Mouse (Mus musculus): ENCODE results near the gene Rdh12. TPM values are rescaled to one million over a fixed set of nuclear protein-coding genes. Genes with fewer than 3 reads are reported as not detected.

Rdh12 gene
- polyA plus RNA-seq, 1 experiment from 2014 or later: 2.6 TPM

DNA sequence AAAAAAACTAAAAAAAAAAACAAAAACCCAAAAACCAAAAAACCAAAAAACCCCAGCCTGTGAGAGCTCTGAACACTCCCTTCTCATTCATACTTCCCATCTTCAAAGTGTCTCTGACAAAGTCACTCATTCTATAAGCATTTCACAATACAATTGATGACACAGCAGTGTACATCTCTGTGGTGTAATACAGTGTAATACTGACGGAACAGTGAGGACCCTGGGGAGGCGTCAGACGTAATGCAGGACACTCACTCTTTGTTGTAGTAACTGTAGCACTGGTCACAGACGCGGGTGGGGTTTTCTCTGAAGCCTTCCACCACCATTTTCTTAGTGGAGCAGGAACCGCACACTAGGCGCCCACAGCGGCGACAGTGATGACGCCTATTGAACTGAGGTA, 46.3 kb downstream of the Rdh12 start:
- Histone ChIP-seq H3K4me3 (no peak overlapping the region), H3K9me3 (no peaks in the 10 kb centered on the region), H3K27ac (no peak overlapping the region), H3K4me1 (no peaks in the 10 kb centered on the region), H3K4me2 (no peak overlapping the region), H3K36me3 (peaks cover 81% of the 10 kb centered on the region), H3K27me3 (no peaks in the 10 kb centered on the region), H3K9ac (no peak overlapping the region)
- ATAC-seq (ENCODE audit: insufficient number of reproducible peaks, insufficient read depth, low FRiP score, low TSS enrichment, low read depth): no peak
- 91% methylated on average over 10 of the region's 10 CpGs for whole genome bisulfite sequencing

DNA sequence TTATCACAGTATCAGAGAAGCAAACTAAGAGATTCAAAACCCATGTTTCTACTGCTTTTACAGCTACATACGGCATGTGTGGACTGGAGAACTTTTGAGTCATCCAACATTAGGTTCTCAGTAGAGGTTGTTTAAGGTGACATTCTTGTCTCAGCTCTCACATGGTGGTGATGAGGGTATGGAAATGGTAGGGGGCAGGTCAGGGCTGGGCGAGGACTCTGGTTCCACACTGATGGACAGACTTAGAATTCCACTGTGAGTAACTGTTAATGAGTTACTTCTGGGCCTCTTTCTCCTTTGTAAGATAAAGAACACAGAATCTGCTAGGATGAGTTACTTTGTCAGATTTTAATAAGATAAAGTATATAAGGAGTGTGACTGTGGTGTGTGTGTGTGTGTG, 51.4 kb downstream of the Rdh12 start:
- H3K27ac ChIP-seq: no peak overlapping the region
- H3K36me3 ChIP-seq: peaks cover 74% of the 10 kb centered on the region
- no peak for ATAC-seq (ENCODE audit: insufficient number of reproducible peaks, insufficient read depth, low FRiP score, low TSS enrichment, low read depth)

DNA sequence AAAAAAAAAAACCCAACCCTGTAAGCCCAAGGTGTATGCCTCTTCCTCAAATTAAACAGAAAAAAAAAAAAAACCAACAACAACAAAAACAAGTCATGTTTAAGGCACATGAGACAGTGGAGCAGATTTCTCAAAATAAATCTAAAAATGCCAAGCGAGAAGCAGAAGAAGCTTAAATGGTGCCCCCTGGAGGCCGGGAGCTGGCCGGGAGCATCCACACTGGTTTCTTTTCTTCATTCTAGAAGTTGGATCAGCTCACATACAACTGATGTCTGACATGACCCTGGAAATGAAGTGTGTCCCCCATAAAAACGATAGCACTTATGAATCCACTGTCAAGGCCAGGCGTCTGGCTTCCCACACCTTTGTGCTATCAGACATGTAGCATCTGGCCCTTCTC, 52.3 kb downstream of the Rdh12 start:
- 47% methylated on average over 5 of the region's 5 CpGs for WGBS
- Histone ChIP-seq H3K27me3 (no peaks in the 10 kb centered on the region), H3K27ac (no peak overlapping the region), H3K36me3 (peaks cover 77% of the 10 kb centered on the region), H3K9ac (no peak overlapping the region), H3K4me2 (no peak overlapping the region), H3K9me3 (no peaks in the 10 kb centered on the region), H3K4me1 (no peaks in the 10 kb centered on the region), H3K4me3 (no peak overlapping the region)
- no peak for ATAC-seq (ENCODE audit: insufficient number of reproducible peaks, insufficient read depth, low FRiP score, low TSS enrichment, low read depth)

More for the DNA sequence above, 51.4 kb downstream of the Rdh12 start:
- Histone ChIP-seq H3K4me2 (no peak overlapping the region), H3K9me3 (no peaks in the 10 kb centered on the region), H3K9ac (no peak overlapping the region), H3K4me1 (no peaks in the 10 kb centered on the region), H3K27me3 (no peaks in the 10 kb centered on the region), H3K4me3 (no peak overlapping the region)
- 84% methylated on average over 2 of the region's 2 CpGs for WGBS

Other genes with a start within 250 kb of the Rdh12 start
- gene Tmem229b, start 201.3 kb upstream of the Rdh12 start, polyA plus RNA-seq (2015; fragmentation: Nextera tagmentation; extraction: Ambion mirVana): 6.4 and 8.0 TPM in 2 replicates
- gene Plekhh1, start 179.8 kb upstream of the Rdh12 start, polyA plus RNA-seq (2015; fragmentation: Nextera tagmentation; extraction: Ambion mirVana): 1.7 TPM in 2 replicates
- 36.5 and 37.6 TPM in 2 replicates for gene Pigh, start 119.3 kb upstream of the Rdh12 start, polyA plus RNA-seq (2015; fragmentation: Nextera tagmentation; extraction: Ambion mirVana)
- 4.9 and 6.1 TPM in 2 replicates for gene Arg2, start 78.1 kb upstream of the Rdh12 start, polyA plus RNA-seq (2015; fragmentation: Nextera tagmentation; extraction: Ambion mirVana)
- gene Vti1b, start 36.2 kb upstream of the Rdh12 start, polyA plus RNA-seq (2015; fragmentation: Nextera tagmentation; extraction: Ambion mirVana): 99.9 and 116 TPM in 2 replicates
- gene Rdh11, start 16.6 kb upstream of the Rdh12 start, polyA plus RNA-seq (2015; fragmentation: Nextera tagmentation; extraction: Ambion mirVana): 25.2 and 27.2 TPM in 2 replicates
- gene Zfyve26, start 87.4 kb downstream of the Rdh12 start, polyA plus RNA-seq (2015; fragmentation: Nextera tagmentation; extraction: Ambion mirVana): 15.5 and 15.6 TPM in 2 replicates
- 8.8 and 9.3 TPM in 2 replicates for gene Rad51b, start 88.4 kb downstream of the Rdh12 start, polyA plus RNA-seq (2015; fragmentation: Nextera tagmentation; extraction: Ambion mirVana)

Data from embryonic facial prominence, embryonic 13.5 days (tissue).